Mouse (Mus musculus) v-Abl transformed pro-B cells (cell line): ENCODE data around the gene Zmym4.

Experiments used
- in situ Hi-C, 2 experiments: fragments of 400-800 bp; cut with MboI; formaldehyde crosslinking; loops; one replicate each; pipeline ENCODE4 v1.15.1; 2025; ENCODE audit not compliant: unreplicated experiment in 2 of 2

Gene Zmym4

GRCm38 (mm10) chr4:126831122-126831521 is 136.8 kb downstream of the Zmym4 start:
- in situ Hi-C loops: no loop called here

GRCm38 (mm10) chr4:126823917-126824316 is 144.0 kb downstream of the Zmym4 start:
- in situ Hi-C loops: no loop called here

GRCm38 (mm10) chr4:126822891-126823882 is 144.7 kb downstream of the Zmym4 start:
- in situ Hi-C loops: no loop called here

DNA sequence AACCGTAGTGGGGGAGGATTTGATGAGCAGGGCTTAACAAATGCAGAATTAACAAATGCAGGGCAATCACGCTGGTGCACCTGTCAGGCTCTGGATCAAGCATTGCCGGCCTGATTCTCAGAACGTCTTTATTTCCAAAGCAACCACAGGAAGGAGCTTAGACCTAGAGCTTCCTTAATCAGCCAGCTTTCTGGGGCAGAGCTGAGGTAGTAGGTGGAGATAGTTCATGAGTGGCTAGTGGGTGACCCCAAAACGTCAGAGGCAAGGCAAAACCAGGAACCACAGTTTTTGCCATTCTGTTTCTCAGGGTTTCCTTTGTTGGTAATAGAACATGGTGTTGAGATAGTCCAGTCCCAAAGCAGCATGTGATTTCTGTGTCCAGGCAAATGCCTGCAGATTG is 153.1 kb downstream of the Zmym4 start:
- in situ Hi-C loops: no loop called here

- in situ Hi-C loops: no loop called here
Observed at GRCm38 (mm10) chr4:126813212-126813611, 154.7 kb downstream of the Zmym4 start.
